Mouse (Mus musculus) layer of hippocampus, adult 9-11 months (tissue): Measurements from ENCODE around the gene Gng10.

Source experiments
- DNase-seq: peaks from one replicate; pipeline ENCODE4 v3.0.0; 2022

The Gng10 gene

GRCm38 (mm10) chr4:59034918-59035785 is at the start of gene Gng10:
Gene Gng10, plus strand, starts transcription at chr4:59035088.
- peak; percentile 52 for DNase-seq

DNA sequence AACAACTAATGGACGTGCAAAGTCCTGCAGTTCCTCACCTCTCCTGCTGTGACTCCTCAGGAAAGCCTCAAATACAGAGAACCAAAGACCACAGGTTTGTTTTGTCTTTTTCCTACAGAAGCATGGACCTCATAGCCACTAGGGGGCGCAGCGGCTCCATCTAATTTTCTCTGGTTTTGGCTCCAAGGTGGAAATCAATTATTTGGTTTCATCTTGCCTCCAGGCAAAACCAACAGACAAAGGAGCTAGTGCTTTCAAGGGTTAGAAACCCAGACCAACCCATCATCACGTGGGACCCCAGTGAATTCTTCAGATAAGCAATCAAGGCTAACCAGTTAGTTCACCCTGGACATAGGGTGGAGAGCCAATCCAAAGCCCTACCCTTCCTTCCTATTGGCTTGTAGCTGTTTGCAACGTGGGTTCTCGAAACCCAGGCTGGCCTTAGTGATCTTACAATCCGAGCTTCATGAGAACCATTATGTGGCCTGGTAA is 49.7 kb upstream of the Gng10 start:
- DNase-seq = peak; percentile 47

DNA sequence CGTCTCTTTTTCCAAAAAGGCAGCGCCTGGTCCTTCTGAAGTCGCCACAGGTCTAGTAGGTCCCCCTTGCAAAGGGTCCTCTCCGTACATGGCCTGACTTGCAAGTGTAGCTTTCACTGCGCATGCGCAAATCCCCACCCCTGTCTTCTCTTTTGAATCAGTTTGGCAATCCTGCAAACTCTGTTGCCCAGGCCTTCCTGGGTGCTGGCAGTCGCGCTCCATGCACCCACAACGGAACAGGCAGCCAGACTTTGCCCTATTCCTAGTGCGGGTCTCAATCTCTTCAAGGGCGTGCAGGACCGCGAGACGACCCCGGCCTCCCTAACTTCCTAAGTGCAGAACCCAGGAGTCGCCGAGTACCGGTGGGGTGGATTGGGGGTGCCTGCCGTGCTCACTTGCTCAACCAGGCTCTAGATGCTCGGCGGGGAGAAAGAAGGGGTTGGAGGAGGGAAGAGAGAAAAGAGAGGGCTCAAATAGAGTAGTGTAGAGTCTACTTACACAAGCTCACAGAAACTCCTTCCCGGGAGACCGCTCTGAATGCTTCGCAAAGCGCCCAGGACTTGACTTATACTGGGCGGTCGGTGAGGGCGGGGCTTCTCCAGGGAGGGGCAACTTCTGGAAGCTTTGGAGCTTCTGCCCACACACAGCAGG is 48.2 kb upstream of the Gng10 start, which contains the start of gene Ptgr1:
Ptgr1 (minus strand) TSS at position 580 of the 651 bp plus-strand sequence.
- peak; percentile 88 for DNase-seq

- no peak for DNase-seq
Observed at GRCm38 (mm10) chr4:58989303-58989898, 45.5 kb upstream of the Gng10 start.

DNA sequence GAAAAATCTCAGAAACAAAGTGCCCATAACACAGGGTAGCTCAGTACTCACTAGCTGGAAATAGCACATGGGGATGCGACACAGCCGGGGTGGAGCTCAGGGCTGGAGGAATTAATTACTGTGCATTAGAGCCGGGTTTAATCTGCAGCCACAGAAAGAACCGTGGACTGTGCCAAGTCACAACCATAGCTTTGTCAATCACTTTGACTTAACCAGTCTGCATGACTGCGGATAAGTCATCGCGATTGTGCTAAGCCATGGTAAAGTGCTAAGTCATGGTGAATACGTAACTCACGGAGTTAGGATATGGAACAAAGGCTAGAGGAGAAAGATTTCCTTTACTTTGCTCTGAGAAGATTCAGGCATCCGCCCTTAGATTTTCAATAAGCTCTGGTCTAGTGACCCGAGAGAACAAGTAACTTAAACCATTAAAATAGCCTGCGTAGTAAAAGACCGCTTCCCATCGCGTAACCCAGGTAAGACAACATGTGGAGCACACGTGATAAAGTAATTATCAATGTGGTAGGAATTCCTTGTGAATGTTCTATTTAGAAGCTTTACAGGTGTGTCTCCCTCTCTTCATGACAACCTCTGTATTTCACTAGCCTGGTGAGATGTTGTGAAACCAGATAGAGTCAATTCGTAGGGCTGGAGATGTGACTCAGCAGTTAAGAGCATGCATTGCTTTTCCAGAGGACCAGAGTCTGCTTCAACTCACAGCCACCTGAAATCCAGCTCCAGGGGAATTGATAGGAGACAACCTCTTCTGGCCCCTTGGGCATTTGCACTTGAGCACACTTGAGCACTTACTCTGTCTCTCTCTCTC is 44.1 kb upstream of the Gng10 start:
- no peak for DNase-seq

DNA sequence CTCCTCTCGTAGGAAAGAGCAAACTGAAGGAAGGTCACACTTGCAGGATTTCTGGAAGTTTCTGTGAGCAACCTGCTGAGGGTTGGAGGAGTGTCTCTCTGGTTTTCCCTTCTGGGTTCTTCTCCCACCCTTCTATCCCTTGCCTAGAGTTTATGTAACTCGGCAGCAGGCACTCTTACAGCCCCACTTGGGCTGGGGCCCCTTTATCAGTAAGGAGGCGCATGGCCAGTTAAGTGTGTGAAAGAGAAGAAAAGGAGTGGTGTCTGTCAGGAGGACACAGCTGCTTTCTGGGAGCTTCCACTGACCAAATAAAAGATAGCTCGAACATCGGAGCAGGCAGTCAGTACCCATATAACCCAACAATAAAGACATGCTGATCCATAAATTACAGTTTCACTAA is 42.7 kb upstream of the Gng10 start:
- DNase-seq = no peak

DNA sequence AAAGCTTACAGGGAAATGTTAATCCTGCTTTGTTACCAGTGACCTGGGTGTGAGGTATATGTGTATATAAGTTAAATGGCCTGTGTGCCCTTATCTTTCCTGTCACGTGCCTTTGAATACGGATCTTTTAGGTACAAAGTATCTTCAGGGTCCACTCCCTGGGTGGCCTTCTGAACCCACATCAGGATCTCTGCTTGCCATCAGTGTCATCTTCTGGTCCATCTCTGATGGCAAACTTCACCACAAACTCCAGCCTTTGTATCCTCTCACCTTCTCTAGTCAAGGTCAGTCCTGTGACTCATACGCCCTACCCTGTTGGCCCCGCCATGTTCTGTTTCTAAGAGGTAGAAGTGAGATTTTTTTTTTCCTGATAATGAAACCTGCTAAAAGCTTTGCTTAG is 40.1 kb upstream of the Gng10 start, which contains the start of gene Dnajc25:
Dnajc25 (plus strand) TSS at position 301 of the 400 bp plus-strand sequence.
- DNase-seq = no peak

- no peak for DNase-seq
Observed at GRCm38 (mm10) chr4:58995251-58995693, 39.6 kb upstream of the Gng10 start.

- DNase-seq = no peak
Observed at GRCm38 (mm10) chr4:58997081-58997480, 37.8 kb upstream of the Gng10 start.

- no peak for DNase-seq
Observed at GRCm38 (mm10) chr4:58998688-58999087, 36.2 kb upstream of the Gng10 start.

DNA sequence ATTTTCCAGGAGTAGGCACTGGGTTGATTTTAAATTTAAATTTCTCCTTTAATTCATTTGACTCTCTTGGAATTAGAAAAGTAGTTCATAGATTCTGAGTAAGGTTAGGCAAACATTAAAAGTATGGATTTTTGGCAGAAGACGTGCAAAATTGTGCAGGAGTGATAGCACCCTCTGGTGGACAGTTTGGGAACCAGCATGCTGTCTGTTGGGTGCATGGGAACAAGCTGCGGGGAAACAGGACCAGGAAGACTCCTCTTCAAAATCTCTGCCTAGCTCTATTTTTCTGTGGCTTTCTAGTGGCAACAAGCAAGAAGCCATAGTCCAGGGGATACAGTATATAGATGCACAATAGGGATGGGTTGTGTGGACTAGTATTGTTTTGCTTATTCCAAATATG is 35.2 kb upstream of the Gng10 start:
- peak; percentile 39 for DNase-seq

DNA sequence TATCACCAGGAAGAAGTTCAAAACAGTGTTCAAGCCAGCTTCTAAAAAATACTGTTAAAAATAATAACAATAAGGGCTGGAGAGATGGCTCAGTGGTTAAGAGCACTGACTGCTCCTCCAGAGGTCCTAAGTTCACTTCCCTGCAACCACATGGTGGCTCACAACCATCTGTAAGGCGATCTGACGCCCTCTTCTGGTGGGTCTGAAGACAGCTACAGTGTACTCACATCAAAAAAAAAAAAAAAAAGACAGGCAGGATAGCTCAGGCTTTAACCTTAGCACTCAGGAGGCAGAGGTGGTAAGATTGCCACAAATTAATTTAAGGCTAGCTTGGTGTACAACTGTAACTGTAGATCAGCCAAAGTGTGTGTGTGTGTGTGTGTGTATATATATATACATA is 34.3 kb upstream of the Gng10 start:
- DNase-seq = no peak

DNA sequence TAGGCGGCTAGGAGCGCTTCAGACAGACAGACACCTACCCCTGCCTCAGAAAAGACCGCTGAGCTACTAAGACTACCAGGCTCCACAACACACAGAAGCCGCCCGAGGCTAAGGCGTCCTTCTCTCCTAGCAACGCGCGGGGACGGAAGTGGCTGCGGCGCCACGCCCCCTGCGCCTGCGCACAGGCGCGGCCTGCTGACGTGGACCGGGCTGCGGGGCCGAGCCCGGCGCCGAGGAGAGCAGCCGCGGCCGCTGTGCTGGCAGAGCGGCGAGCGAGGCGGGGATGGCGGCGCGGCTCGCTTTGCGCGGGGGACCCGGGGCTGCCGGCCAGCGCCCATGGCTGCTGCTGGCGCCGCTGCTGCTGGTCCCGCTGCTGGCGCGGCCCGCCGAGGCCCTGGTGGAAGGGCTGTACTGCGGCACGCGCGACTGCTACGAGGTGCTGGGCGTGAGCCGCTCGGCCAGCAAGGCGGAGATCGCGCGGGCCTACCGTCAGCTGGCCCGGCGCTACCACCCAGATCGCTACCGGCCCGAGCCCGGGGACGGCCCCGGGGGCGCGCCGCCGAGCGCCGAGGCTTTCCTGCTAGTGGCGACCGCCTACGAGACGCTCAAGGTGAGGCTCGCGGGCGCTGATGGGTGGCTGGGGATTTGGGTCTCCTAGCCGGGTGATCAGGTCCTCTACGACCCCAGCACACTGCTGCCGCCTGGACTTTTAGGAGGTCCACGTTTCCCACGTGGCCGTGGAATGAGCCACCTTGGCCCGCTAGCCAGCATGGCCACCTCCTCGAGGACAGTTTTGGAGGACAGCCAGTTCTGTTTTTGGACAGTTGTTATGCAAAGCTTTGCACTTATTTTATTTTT is 31.7 kb upstream of the Gng10 start, which contains the start of gene Gm20503:
Gm20503 (plus strand) TSS at position 263 of the 858 bp plus-strand sequence.
- DNase-seq = peak; percentile 93

GRCm38 (mm10) chr4:59003806-59004200 is 31.1 kb upstream of the Gng10 start:
- no peak for DNase-seq

- no peak for DNase-seq
Observed at GRCm38 (mm10) chr4:59006211-59006610, 28.7 kb upstream of the Gng10 start.

DNA sequence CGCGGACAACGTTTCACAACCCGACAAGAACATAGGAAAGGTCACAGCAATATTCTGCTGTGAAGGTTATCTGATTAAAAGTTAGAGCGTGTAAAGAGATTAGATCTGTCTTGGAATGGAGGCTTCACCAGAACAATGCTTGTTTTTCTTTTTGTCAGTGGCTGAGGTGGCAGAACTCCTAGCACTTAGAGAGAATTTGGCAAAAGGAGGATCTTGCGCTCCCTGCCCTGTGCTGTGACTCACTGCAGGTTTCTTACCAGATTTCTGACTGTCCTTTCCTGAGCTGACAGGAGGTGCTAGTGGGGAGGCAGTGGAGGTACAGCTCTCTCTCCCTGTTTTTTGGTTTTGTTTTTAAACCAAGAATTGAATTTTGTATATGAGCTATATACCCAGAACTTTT is 27.9 kb upstream of the Gng10 start:
- no peak for DNase-seq

DNA sequence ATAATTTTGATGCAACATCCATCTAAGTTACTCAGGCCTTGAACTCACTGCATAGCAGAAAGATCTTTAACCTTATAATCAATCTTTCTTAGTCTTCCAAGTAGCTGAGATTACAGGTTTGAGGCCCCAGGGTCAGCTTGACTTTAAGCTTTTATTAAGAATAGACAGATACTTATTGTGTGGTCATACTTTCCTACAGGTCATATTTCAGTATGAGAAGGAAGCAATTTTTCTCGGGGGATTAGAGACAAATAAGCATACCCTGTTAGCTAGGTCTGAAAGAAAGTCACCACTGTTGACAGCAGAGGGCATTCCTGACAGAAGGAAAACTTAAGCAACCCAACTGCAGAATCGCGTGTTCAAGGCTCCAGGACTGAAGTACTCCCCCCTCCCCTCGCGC is 26.9 kb upstream of the Gng10 start:
- DNase-seq = no peak

DNA sequence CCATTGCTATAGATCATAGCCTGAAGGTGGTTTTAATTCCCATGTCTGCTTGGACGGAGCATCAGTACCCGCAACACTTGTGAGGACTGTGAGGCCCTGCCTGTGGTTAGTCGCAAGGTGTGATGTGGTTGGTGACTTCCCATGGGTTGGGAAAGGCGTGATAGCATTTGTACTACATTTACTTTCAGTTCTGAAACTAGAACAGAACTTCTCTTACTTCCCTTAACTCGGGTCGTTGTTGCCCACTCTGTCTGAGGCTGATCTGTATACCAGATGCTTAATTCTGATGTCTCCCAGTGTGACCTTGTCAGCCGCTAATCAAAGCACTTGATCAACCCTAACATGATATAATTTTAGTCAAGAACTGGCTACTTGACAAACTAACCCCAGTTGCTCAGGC is 25.7 kb upstream of the Gng10 start:
- no peak for DNase-seq

GRCm38 (mm10) chr4:59009696-59010095 is 25.2 kb upstream of the Gng10 start:
- DNase-seq = no peak

- no peak for DNase-seq
Observed at GRCm38 (mm10) chr4:59011446-59011845, 23.4 kb upstream of the Gng10 start.

DNA sequence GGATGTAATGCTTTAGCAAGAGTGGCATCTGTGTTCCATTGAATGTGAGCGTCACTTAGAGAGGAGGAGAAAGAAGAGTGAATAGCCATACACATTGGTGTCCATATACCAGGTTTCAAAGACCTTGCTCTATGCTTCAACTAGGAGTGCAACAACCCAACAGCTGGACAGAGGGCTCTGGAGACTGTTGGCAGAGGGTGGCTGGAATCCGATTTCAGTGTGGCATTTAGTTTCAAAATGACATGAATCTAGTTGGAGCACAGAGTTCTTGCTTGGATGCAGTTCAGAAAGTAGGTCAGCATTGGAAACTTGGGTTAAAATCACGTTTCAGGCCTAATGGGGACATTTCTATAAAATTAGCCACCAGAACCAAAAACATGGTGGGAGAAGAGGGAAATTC is 19.7 kb upstream of the Gng10 start:
- no peak for DNase-seq
